Mouse (Mus musculus) liver, adult (tissue): ENCODE measurements around the gene Gm5475.
"Not testable (repeated sequence)": the region's sequence is repeated elsewhere in the genome, so short reads cannot be mapped to it uniquely, and the experiment has no call there.

ENCODE experiments used
- GATA4 ChIP-seq: IDR thresholded peaks from 2 replicates; pipeline ENCODE4 v1.6.1; 2014; ENCODE audit warnings: mild to moderate bottlenecking, low read length; ENCODE audit not compliant: insufficient replicate concordance

The Gm5475 gene

GRCm38 (mm10) chr15:100421758-100422197 lies at the start of gene Gm5475:
TSS of gene Gm5475 (plus strand) at chr15:100422147.
- TF ChIP-seq GATA4: not testable (repeated sequence)

GRCm38 (mm10) chr15:100375066-100375465 lies 46.9 kb upstream of the Gm5475 start:
- no peak for TF ChIP-seq GATA4

- TF ChIP-seq GATA4: no peak
Measured at GRCm38 (mm10) chr15:100379658-100380057, 42.3 kb upstream of the Gm5475 start.

GRCm38 (mm10) chr15:100380104-100380503 lies 41.8 kb upstream of the Gm5475 start:
- no peak for TF ChIP-seq GATA4

- TF ChIP-seq GATA4: no peak
Measured at GRCm38 (mm10) chr15:100385705-100386104, 36.2 kb upstream of the Gm5475 start.

- TF ChIP-seq GATA4: no peak
Measured at GRCm38 (mm10) chr15:100387544-100388223, 34.3 kb upstream of the Gm5475 start.

- no peak for TF ChIP-seq GATA4
Measured at GRCm38 (mm10) chr15:100388224-100388835, 33.6 kb upstream of the Gm5475 start.

GRCm38 (mm10) chr15:100388886-100389285 lies 33.1 kb upstream of the Gm5475 start:
- TF ChIP-seq GATA4: no peak

- TF ChIP-seq GATA4: no peak
Measured at GRCm38 (mm10) chr15:100391066-100391465, 30.9 kb upstream of the Gm5475 start.

- TF ChIP-seq GATA4: no peak
Measured at GRCm38 (mm10) chr15:100391599-100391998, 30.3 kb upstream of the Gm5475 start.

- TF ChIP-seq GATA4: no peak
Measured at GRCm38 (mm10) chr15:100393016-100393415, 28.9 kb upstream of the Gm5475 start.

- no peak for TF ChIP-seq GATA4
Measured at GRCm38 (mm10) chr15:100395561-100395960, 26.4 kb upstream of the Gm5475 start.

- TF ChIP-seq GATA4: no peak
Measured at GRCm38 (mm10) chr15:100400592-100401250, 21.2 kb upstream of the Gm5475 start.

GRCm38 (mm10) chr15:100401811-100402210 lies 20.1 kb upstream of the Gm5475 start:
- no peak for TF ChIP-seq GATA4

GRCm38 (mm10) chr15:100402347-100402746 lies 19.6 kb upstream of the Gm5475 start:
- TF ChIP-seq GATA4: no peak

GRCm38 (mm10) chr15:100402798-100403197 lies 19.1 kb upstream of the Gm5475 start:
- no peak for TF ChIP-seq GATA4

GRCm38 (mm10) chr15:100403318-100404000 lies 18.5 kb upstream of the Gm5475 start:
- TF ChIP-seq GATA4: no peak
